Mouse (Mus musculus) mouse embryonic stem cell (cell line): Measurements from ENCODE around the gene Tbp.

Experiments used
- in situ Hi-C, 2 experiments: fragments of 300-500 bp; cut with MboI; formaldehyde crosslinking; loops; 1 replicate in 1 of 2; 3 replicates in 1 of 2; pipeline ENCODE4 v1.14.3; 2019 to 2020; ENCODE audit warnings: low sequenced_read_pairs in 2 of 2, low pct_unique_long_range_greater_than_20kb in 1 of 2, mixed read lengths in 1 of 2; ENCODE audit not compliant: unreplicated experiment in 1 of 2

The Tbp gene

DNA sequence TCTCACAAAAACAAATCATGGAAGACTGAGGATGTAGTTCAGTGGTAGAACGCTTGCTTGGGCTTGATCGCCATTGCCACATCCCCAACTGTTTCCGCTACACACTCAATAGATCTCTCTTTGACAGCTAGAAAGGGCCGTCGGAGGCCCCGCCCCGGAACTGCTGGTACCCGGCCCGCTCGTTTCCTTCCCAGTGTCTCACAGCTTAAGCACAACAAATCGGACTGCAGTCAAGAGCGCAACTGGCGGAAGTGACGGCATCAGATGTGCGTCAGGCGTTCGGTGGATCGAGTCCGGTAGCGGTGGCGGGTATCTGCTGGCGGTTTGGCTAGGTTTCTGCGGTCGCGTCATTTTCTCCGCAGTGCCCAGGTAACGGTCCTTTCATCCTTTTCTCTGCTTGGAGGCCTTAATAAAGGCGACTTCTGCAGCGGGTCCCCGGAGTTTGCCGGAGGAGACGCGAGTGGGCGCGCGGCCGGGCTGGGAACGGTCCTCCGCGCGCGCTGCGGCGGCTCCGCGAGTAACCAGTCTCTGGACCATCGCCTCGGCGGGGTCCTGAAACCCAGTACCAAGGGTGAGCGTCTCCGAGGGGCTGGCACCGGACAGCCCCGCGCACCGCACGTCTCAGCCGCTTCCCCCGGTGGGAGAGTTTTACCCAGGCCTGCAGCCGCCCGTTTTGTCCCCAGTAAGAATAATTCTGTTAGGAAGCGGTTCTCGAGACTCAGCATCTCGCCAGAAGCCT, at the start of gene Tbp, which contains the start of gene Psmb1:
Gene Tbp, plus strand, starts transcription at position 233 of the 739 bp plus-strand sequence.
Gene Psmb1, minus strand, starts transcription at position 96 of the 739 bp plus-strand sequence.
- in situ Hi-C loops, result no loop called here

DNA sequence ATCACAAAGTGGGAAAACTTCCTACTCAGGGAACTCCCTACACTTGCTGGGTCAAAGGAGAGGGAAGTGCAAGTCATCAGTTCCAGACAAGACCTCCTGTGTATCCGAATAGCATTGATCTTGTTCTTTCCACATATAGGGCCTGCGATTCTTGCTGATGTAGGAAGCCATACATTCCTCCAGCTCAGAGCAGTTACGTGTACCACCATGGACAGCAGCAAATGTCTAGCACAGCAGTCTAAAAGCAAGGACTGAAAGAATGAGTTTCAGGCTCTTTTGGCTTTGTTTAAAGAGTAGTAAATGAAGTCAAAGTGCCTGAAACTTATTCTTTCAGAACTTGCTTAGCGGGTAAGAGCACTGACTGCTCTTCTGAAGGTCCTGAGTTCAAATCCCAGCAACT, 44.5 kb upstream of the Tbp start:
- in situ Hi-C loops, result loop anchor here (25.0 kb wide), 1 partner anchor 393 kb away; no protein-coding TSS in a partner anchor

DNA sequence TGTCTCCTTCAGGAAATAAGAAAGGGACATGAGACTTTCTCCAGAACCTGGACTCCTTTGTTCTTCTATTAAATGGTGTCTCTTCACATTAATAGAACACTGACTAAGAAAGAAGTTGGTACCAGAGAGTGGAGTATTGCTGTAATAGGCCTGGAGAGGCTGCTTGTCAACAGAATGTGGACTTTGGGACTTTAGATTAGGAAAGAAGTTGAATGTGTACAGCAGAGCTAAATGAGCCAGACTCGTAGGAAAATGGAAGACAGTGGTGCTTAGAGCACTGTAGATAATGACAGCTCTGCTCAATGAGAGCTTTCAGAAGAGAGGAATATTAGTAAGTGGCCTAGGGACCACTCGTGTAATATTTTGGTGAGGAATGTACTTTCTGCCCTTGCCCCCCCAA, 43.1 kb upstream of the Tbp start:
- in situ Hi-C loops, result loop anchor here (25.0 kb wide), 1 partner anchor 394 kb away; no protein-coding TSS in a partner anchor

DNA sequence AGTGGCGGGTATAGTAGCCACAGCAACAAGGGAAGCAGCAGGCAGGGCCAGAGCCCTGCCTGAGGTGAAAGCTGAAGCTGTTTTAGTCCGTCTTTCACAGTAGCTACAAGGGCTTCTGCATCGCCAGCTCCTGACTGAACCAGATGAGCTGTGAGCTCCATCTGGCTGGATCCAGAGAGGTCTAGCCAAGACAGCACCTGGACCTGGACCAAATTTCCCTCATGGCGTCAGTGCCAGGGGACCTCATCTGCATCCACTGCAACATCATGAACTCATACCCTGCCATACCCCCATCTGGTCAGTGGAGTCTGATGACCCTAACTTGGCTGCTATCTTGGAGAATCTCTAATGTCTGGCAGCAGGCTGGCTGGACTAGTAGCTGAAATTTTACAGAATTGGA, 39.9 kb upstream of the Tbp start:
- in situ Hi-C loops, result loop anchor here (25.0 kb wide), 1 partner anchor 397 kb away; no protein-coding TSS in a partner anchor

DNA sequence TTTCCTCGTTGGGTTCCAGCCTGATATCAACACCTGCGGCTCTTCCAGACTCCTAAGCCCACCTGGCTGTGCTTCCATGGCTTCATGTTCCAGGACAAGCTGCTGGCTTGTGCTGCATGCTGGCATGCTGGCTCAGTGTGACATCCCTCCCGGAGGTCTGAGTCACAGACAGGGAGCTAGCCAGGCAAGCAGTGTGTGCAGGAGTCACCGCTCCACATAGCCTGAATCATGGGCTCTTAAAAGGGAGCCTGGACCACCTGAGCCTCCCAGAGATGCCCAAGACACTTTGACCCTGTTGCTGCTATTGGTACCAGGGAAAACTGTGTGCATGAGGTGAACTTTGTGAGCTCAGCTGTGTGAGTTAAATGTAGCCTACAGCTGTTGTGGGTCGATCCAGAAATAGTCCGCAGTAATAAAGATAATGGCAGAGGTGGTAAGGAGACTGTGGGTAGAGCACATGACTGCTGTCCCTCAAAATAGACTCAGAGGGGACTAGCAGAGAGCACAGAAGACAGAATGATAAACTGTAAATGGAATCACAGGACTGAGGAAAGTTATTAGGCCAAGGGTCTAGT, 37.7 kb upstream of the Tbp start:
- in situ Hi-C loops, result loop anchor here (25.0 kb wide), 1 partner anchor 400 kb away; no protein-coding TSS in a partner anchor

DNA sequence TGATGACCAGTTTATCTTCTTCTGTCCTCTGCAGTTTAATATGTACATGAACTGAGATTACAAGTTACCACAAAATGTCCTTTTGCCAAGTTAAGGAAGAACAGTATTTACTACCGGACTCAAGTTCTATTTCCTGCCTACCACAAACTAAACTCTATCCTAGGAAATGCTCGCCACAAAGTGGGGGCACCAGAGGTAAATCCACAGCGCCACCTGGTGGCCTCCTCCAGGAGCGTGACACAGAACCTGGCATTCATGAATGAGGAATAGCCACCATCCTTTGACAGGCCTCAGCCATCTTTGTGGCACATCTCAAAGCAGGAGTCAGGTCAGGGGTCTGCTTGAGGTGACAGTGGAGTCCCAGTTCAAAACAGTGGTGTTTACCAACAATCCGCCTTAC, 32.0 kb upstream of the Tbp start:
- in situ Hi-C loops, result loop anchor here (25.0 kb wide), 1 partner anchor 405 kb away; no protein-coding TSS in a partner anchor

DNA sequence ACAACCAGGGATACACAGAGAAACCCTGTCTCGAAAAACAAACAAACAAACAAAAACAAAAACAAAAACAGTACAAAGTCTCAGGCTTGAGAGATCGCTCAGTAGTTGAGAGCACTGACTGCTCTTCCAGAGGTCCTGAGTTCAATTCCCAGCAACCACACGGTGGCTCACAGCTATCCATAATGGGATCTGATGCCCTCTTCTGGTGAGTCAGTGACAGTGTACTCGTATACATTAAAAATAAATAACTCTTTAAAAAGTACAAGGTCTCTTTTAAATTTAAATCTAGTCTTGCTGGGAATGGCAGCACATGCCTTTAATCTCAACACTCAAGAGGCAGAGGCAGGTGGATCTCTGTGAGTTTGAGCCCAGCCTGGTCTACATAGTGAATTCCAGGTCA, 27.0 kb upstream of the Tbp start:
- in situ Hi-C loops, result loop anchor here (25.0 kb wide), 1 partner anchor 410 kb away; no protein-coding TSS in a partner anchor

DNA sequence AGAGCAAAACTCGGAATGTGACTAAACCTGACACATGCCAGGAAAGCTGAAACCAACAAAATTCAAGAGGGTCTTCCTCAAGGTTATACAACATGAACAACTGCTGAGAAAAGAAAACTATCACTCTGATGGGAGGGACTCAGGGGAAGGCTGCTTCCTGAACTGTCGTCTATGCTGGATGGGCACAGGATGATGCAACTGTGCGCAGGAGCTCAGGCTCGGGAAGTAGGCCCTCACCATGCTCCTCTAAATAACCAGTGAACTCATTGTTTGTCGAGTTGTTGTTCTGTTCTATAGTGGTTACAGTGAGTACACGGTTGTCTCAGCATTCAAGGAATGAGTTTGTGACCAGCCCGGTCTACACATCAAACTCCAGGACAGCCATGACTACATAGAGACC, 9.1 kb upstream of the Tbp start:
- in situ Hi-C loops, result no loop called here

DNA sequence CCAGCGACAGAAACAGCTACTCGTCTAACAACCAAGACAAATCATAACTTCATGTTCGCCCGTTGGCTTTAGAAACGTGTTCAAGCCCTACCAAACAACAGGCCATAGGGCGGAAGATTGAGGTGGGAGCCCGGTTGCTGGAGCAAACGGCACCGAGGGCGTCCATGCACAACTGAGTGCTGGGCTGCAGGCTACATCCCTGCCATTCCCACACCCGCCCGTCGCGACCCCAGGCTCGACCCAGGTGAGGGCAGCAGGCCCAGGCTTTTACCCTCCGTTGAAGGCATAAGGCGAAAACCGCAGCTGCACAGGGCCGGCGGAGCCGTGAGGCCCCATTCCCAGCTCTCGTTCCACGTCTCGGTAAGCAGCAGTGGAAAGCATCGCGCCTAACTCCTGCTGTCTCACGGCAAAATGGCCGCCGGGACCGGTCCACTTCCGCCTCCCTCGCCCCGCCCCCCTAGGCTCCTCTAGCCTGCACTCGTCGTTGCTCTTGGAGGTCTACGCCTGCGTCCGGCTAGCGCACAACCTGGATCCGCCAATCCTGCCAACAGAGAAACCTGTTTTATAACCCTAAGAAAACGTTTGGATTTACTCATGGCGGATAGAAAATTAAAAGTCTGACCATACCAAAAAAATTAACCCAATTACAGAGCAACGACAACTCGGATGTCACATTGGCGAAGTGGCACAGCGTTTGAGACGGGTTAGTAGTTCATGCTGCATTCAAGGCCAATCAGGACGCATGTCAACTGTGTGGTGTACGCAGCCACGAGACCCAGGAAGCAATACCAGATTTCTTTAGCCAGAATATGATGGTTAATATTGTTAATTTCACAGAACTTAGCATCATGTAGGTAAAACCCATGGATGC, 1.6 kb upstream of the Tbp start:
- in situ Hi-C loops, result no loop called here

DNA sequence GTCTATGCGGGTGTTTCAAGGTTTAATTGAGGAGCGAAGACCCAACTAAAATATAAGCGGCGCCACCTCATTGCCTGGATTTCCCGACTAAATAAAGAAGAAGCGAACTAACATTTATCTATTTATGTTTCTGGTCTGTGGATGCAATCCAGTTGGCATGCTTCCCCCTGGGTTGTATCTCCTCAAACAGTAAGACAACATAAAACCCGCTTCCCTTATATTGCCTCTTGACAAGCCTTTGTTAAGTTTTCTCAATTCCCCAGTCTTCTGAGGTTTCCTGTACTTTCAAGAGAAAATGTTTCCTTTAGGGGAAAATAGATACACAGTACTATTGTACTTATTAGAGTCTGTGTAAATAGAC, 955 bp upstream of the Tbp start:
- in situ Hi-C loops, result no loop called here

DNA sequence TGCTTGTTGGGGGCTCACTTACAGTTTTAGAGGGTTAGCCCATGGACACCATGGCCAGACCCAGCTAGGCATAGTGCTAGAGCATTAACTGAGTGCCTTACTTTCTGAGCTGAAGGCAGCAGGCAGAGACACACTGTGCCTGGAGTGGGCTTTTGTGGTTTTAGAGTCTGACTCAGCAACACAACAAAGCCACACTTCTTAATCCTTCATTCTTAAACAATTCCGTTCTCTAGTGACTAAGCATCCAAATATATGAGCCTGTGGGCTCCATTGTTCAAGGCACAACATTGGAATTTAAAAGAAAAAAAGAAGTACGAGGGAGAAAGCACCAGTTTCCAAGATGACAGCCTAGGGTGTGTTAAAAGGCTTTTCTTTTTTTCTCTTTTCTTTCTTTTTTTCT, 11.0 kb downstream of the Tbp start:
- in situ Hi-C loops, result no loop called here

DNA sequence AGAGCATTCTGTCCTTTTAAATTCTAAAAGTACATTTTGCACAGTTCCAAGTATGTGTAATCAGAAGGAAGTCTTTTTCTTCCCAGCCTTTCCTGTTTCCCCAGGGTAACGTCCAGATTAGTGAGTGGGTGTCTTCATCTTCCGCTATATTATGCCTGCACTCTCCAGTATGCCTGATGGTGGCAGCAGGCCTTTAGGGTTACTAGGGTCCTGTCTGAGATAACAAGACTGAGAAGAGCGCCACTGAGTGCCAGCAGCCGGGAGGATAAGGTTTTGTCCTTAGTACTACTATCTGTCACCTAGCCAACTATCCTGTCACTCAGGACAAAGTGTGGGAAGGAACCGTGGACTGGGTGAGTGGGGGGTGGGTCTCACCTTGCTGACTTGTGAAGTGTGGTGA, 18.1 kb downstream of the Tbp start:
- in situ Hi-C loops, result no loop called here

DNA sequence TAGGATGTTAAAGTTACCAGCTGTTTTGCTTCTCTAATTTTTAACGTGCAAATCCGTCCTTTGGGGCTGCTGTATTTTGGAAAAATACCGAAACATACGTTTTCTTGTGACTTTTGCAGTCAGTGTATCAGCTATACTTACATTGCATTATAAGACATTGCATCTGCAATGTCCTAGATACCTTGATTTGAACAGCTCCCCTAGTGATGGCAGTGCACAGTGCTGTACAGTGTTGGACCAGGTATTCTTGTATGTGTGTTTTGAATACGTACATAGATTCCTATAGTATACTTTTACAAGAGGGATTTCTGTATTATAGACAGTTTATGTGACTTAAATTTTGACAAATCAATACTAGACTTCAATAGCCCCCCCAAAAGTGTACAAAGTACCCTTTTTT, 18.5 kb downstream of the Tbp start:
- in situ Hi-C loops, result no loop called here

DNA sequence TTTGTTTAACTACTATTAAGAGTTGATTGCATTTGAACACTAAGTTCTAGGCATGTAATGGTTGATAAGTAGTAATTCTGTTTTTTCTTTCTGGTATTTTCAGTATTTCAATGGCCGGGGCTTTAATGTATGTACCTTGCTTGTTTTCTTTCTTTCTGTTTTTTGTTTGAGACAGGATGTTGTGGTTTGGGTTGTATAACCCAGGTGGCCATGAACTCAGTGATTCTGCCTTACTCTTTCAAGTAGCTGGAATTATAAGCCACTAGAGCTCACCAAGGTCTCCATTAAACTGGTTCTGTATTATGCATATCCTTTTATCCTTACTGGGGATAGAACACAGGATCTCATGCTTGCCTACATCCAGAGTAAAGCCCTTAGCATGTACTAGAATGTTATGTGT, 19.1 kb downstream of the Tbp start:
- in situ Hi-C loops, result no loop called here

DNA sequence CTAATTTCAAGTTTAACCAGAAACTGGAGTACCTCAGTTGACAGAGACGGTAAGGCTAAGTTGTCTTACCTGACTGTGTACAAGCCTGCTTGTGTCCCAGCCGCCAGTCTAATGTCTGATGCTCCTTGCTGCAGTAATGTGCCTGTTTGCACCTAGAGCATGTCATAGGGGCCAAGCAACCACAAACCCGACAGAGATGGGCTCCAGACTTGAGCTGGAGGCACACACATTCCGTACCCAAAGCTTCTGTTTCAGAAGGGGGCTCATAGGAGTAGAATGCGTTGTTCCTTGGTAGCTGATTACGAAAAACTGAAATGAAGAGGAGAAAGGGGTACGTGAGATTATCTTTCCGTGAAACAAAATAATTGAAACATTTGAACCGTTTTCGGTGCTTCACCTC, 26.6 kb downstream of the Tbp start:
- in situ Hi-C loops, result no loop called here

DNA sequence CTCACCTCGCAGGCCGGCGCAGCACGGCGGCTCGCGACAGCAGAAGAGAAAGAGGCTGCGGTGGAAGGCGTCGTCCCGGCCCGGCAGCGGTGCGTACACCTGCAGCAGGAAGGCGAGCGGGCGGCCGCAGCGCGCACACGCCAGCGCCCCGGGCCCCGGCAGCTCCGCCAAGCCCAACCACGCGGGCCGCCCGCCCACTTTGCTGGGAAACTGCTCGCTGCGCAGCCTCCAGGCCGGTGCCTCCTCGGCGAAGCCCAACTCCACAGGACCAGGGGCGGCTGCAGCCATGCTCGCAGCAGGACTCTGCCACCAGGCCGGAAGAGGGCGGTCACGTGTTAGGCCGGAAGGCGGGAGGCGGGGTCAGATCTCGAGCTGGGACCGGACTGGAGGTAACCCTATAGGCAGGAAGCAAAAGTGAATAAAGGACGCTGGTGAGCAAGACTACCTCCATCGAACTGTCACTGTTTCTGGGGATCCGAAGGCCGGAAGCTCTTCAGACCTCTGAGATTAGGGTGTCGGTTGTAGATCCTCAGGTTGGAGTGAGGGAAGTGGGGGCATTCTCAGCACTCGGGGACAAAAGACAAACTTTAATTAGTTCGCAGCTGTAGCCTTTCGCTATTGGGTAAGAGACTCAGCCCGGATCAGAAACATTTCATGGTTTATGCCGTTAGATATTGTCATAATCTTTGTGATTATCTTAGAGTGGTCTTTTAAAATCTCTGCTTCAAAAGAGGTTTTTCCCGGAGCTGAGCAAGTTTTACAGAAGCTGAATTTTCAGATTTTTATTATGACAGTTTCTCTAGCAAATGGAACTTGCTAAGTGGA, 27.5 kb downstream of the Tbp start, which contains the start of gene Pdcd2:
Gene Pdcd2, minus strand, starts transcription at position 316 of the 825 bp plus-strand sequence.
- in situ Hi-C loops, result no loop called here

DNA sequence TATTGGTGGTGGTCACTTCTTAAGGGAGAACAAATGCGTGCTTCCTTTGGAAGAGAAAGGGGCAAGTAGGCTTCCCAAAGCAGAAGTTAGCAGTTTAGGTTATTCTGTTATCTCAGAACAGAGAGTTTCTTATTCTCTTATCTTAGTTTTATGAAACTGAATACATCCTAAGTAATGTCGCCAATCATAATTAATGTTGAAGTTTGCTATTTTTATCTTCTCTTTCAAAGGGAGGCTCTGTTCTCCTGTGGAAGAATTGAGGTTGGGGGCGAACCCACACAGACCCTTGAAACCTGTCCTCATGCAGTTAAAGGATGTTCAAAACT, 28.1 kb downstream of the Tbp start:
- in situ Hi-C loops, result no loop called here

DNA sequence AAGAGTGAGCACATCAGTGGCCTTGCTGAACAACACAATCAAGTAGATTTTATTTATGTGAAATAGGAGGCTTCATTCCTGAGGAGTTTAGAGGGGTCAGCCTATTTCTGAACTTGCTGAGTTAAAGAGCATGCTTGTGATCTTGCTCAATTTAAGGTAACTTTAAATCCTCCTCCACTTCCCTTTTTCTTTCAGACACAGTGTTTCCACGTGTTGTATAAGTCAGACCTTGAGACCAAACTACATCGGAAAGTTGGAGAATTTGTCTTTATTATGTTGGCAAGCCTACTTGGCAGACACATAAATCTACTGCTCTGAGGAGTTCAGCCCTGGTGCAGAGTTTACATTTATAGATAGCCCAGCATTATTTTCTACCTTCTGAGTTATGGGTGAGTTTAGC, 29.2 kb downstream of the Tbp start:
- in situ Hi-C loops, result no loop called here
